Mouse (Mus musculus): ENCODE data around the gene Serinc5.

GRCm38 (mm10) chr13:92588704-92589103 lies 22.2 kb upstream of the Serinc5 start:
- TF ChIP-seq CTCF (IDR thresholded peaks at IDR 0.05; ENCODE audit: extremely low read depth, insufficient read length, insufficient replicate concordance, low read depth, low read length): no peak
- TF ChIP-seq POLR2A (IDR thresholded peaks at IDR 0.05; ENCODE audit: low read depth, low read length): no peak

Data from small intestine, adult 2 months (tissue).